Mouse (Mus musculus): ENCODE data around the gene Rsbn1l. TPM values are rescaled to one million over a fixed set of nuclear protein-coding genes. Genes with fewer than 3 reads are reported as not detected.
A peak's percentile ranks its signal among the peaks of the same experiment; 100 is the strongest.

Gene Rsbn1l
- polyA plus RNA-seq, 1 experiment: 36.7 TPM

DNA sequence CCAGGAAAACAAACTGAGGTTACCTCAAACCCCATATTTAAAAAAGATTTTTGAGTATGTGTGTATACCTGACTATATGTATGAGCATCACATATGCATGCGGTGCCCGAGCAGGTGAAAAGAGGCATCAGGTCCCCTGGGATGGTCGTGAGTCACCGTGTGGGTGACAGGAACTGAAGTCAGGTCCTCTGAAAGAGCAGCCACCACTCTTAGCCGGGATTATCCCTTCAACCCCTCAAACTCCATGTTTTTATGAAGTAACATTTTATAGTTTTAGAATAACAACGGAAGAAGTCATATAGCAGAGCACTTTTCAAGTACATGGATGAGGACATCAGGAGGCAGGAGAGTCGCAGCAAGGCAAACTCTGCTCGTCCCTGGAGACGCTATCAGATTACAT lies 12.3 kb upstream of the Rsbn1l start:
- Histone ChIP-seq H3K4me3 (ENCODE audit: low read depth, low read length) (peak overlapping the region; percentile 17), H3K9me3 (replicated peaks; ENCODE audit: control insufficient read depth, insufficient read depth, low read length, poor library complexity, severe bottlenecking) (no peaks in the 10 kb centered on the region), H3K27me3 (ENCODE audit: control insufficient read depth, insufficient read depth, low read length, poor library complexity, severe bottlenecking) (no peaks in the 10 kb centered on the region), H3K27ac (ENCODE audit: insufficient read depth, low read length) (peak overlapping the region; percentile 59), H3K36me3 (ENCODE audit: control insufficient read depth, insufficient read depth, low read length, poor library complexity, severe bottlenecking) (no peaks in the 10 kb centered on the region), H3K4me1 (ENCODE audit: control insufficient read depth, insufficient read depth, low read length) (peaks cover 4% of the 10 kb centered on the region), H3K9ac (ENCODE audit: low read depth, poor library complexity, severe bottlenecking) (no peak overlapping the region)
- TF ChIP-seq EP300 (IDR thresholded peaks at IDR 0.05; ENCODE audit: insufficient read depth, low read depth, low read length) (no peak), POLR2A (IDR thresholded peaks at IDR 0.05; ENCODE audit: insufficient read depth, low read length) (no peak), CTCF (IDR thresholded peaks at IDR 0.05; ENCODE audit: low read depth, low read length) (no peak)

DNA sequence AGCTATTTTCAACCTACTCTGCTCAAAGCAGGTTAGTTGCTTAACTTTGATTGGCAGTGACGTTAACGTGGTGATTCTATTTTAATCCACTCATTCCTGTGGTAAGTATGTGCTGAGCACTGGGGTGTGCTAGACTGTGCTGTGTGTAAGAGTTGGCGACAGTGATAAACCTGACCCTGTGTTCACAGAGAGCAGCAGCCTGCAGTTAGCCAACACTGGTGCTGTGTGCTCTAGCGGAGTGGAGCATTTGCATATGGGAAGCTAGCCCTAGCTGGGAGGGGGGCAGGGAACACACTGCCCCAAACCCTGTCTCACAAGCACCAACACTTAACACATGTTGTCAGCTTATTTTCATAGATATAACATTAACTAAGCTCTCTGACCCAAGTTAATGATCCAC lies 11.7 kb upstream of the Rsbn1l start:
- Histone ChIP-seq H3K36me3 (ENCODE audit: control insufficient read depth, insufficient read depth, low read length, poor library complexity, severe bottlenecking) (no peaks in the 10 kb centered on the region; the same call in 1 of the 2 replicates), H3K27ac (ENCODE audit: insufficient read depth, low read length) (no peak overlapping the region)
- TF ChIP-seq EP300 (IDR thresholded peaks at IDR 0.05; ENCODE audit: insufficient read depth, low read depth, low read length) (no peak), POLR2A (IDR thresholded peaks at IDR 0.05; ENCODE audit: insufficient read depth, low read length) (no peak), CTCF (IDR thresholded peaks at IDR 0.05; ENCODE audit: low read depth, low read length) (no peak)

DNA sequence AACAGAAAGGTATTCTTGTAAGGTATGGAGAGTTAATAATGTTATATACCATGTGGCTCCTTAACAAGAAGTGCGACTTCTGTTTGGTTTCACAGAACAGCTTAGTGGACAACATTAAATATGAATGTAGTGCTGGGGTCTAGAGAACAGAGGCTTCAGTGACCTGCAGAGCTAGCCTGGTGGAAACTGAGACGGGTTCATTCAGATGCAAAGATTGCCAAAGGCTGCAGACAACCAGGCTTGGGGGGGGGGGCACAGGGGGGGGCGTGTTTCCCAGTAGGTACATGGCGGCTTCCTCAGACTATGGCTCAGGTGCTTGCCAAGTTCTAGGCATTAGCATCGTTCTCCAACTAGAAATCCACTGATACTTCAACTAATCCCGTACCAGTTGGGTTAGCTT lies 8.2 kb upstream of the Rsbn1l start:
- H3K4me3 ChIP-seq (ENCODE audit: low read depth, low read length): no peak overlapping the region
- H3K36me3 ChIP-seq (ENCODE audit: control insufficient read depth, insufficient read depth, low read length, poor library complexity, severe bottlenecking): no peaks in the 10 kb centered on the region; the same call in 1 of the 2 replicates
- TF ChIP-seq EP300 (IDR thresholded peaks at IDR 0.05; ENCODE audit: insufficient read depth, low read depth, low read length) (peak; percentile 67), POLR2A (IDR thresholded peaks at IDR 0.05; ENCODE audit: insufficient read depth, low read length) (no peak)
- H3K4me1 ChIP-seq (ENCODE audit: control insufficient read depth, insufficient read depth, low read length): peaks cover 3% of the 10 kb centered on the region
- H3K9me3 ChIP-seq (replicated peaks; ENCODE audit: control insufficient read depth, insufficient read depth, low read length, poor library complexity, severe bottlenecking): no peaks in the 10 kb centered on the region
- H3K27me3 ChIP-seq (ENCODE audit: control insufficient read depth, insufficient read depth, low read length, poor library complexity, severe bottlenecking): no peaks in the 10 kb centered on the region
- H3K27ac ChIP-seq (ENCODE audit: insufficient read depth, low read length): peak overlapping the region; percentile 46; the same call in 1 of the 2 replicates
- no peak overlapping the region for H3K9ac ChIP-seq (ENCODE audit: low read depth, poor library complexity, severe bottlenecking)

More for the DNA sequence above, 11.7 kb upstream of the Rsbn1l start:
- Histone ChIP-seq H3K27me3 (ENCODE audit: control insufficient read depth, insufficient read depth, low read length, poor library complexity, severe bottlenecking) (no peaks in the 10 kb centered on the region), H3K9ac (ENCODE audit: low read depth, poor library complexity, severe bottlenecking) (no peak overlapping the region), H3K4me1 (ENCODE audit: control insufficient read depth, insufficient read depth, low read length) (peaks cover 2% of the 10 kb centered on the region), H3K4me3 (ENCODE audit: low read depth, low read length) (no peak overlapping the region), H3K9me3 (replicated peaks; ENCODE audit: control insufficient read depth, insufficient read depth, low read length, poor library complexity, severe bottlenecking) (no peaks in the 10 kb centered on the region)

DNA sequence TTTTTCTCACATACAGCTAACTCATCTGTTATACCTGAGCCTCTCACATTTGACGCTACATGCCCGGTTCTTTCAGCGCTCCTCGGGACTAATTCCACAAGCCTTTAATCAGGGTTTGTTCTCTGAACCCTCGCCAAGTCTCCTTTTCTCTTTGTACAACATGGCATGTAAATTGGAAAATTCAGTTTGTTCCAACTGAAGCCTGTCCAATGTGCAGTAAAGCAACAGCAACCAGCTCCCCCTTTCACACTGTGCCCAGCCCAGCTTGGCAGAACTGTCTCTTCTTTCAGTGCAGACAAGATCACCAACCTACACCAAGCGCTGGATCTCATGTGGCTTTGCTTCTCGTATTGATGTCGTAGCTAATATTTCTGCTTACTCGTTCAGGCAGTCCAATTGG lies 7.1 kb upstream of the Rsbn1l start:
- no peaks in the 10 kb centered on the region for H3K27me3 ChIP-seq (ENCODE audit: control insufficient read depth, insufficient read depth, low read length, poor library complexity, severe bottlenecking)
- no peak overlapping the region for H3K9ac ChIP-seq (ENCODE audit: low read depth, poor library complexity, severe bottlenecking)
- H3K4me3 ChIP-seq (ENCODE audit: low read depth, low read length): no peak overlapping the region
- TF ChIP-seq CTCF (IDR thresholded peaks at IDR 0.05; ENCODE audit: low read depth, low read length) (no peak), EP300 (IDR thresholded peaks at IDR 0.05; ENCODE audit: insufficient read depth, low read depth, low read length) (no peak), POLR2A (IDR thresholded peaks at IDR 0.05; ENCODE audit: insufficient read depth, low read length) (no peak)
- peaks cover 3% of the 10 kb centered on the region for H3K4me1 ChIP-seq (ENCODE audit: control insufficient read depth, insufficient read depth, low read length)
- no peak overlapping the region for H3K27ac ChIP-seq (ENCODE audit: insufficient read depth, low read length)
- H3K36me3 ChIP-seq (ENCODE audit: control insufficient read depth, insufficient read depth, low read length, poor library complexity, severe bottlenecking): no peaks in the 10 kb centered on the region; the same call in 1 of the 2 replicates
- no peaks in the 10 kb centered on the region for H3K9me3 ChIP-seq (replicated peaks; ENCODE audit: control insufficient read depth, insufficient read depth, low read length, poor library complexity, severe bottlenecking)

DNA sequence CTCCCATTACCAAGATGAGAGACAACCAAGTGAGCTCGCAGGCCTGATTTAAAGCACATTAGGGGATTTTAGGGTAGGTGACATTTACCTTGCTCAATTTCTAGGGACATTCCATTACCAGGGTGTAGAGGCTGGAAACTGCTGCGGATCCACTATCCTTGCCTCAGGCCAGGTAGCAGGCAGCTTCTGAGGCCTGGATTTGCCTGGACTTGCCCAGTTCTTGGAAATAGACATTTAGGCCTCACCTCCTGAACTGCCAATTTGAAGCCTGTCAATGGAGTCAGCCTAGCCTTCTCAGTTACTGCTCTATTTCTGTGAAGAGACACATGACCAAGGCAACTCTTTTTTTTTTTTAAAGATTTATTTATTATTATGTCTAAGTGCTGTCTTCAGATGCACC lies 4.7 kb upstream of the Rsbn1l start:
- no peak for TF ChIP-seq CTCF (IDR thresholded peaks at IDR 0.05; ENCODE audit: low read depth, low read length)
- TF ChIP-seq EP300 (IDR thresholded peaks at IDR 0.05; ENCODE audit: insufficient read depth, low read depth, low read length): peak; percentile 84; the same call in 1 of the 2 replicates
- TF ChIP-seq POLR2A (IDR thresholded peaks at IDR 0.05; ENCODE audit: insufficient read depth, low read length): no peak

DNA sequence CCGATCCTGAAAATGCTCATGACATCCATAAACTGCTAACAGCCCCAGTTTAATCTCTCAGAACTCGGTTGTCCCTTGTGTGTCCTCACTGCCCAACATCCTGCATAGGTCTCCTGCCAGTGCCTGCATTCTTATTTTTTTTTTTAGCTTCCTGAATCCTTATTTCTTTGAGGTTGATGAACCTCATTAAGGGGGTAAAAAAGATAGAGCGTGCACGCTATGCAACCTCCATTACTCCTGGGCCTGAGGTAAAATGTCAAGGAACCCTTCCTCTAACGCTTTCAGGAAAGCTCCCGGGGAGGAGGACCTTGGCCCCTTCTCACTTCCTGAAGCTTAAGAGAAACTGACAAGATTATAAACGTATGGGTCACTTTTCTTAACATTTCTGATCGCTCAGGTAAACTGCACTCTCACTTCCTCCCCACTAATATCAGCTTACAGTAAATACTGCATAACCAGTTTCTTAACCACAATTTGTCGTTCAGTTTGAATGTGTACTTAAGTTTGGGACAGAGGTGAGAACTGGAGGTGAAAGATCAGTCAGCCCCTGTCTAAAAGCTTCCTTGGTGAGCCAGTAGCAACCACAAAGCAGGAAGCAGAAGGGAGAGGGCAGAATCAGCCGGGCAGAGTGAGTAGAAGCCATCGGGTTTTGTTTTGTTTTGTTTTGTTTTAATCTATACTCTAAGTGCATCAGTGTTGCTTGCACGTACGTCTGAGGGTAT lies 923 bp downstream of the Rsbn1l start:
- TF ChIP-seq POLR2A (IDR thresholded peaks at IDR 0.05; ENCODE audit: insufficient read depth, low read length) (no peak), CTCF (IDR thresholded peaks at IDR 0.05; ENCODE audit: low read depth, low read length) (no peak), EP300 (IDR thresholded peaks at IDR 0.05; ENCODE audit: insufficient read depth, low read depth, low read length) (no peak)
- H3K27ac ChIP-seq (ENCODE audit: insufficient read depth, low read length): no peak overlapping the region
- H3K9ac ChIP-seq (ENCODE audit: low read depth, poor library complexity, severe bottlenecking): no peak overlapping the region
- no peaks in the 10 kb centered on the region for H3K4me1 ChIP-seq (ENCODE audit: control insufficient read depth, insufficient read depth, low read length)
- no peaks in the 10 kb centered on the region for H3K36me3 ChIP-seq (ENCODE audit: control insufficient read depth, insufficient read depth, low read length, poor library complexity, severe bottlenecking)
- H3K4me3 ChIP-seq (ENCODE audit: low read depth, low read length): no peak overlapping the region
- H3K9me3 ChIP-seq (replicated peaks; ENCODE audit: control insufficient read depth, insufficient read depth, low read length, poor library complexity, severe bottlenecking): no peaks in the 10 kb centered on the region
- H3K27me3 ChIP-seq (ENCODE audit: control insufficient read depth, insufficient read depth, low read length, poor library complexity, severe bottlenecking): no peaks in the 10 kb centered on the region

More for the DNA sequence above, 4.7 kb upstream of the Rsbn1l start:
- H3K9ac ChIP-seq (ENCODE audit: low read depth, poor library complexity, severe bottlenecking): peak overlapping the region; percentile 54
- H3K9me3 ChIP-seq (replicated peaks; ENCODE audit: control insufficient read depth, insufficient read depth, low read length, poor library complexity, severe bottlenecking): no peaks in the 10 kb centered on the region
- H3K27ac ChIP-seq (ENCODE audit: insufficient read depth, low read length): peak overlapping the region; percentile 80
- no peaks in the 10 kb centered on the region; the same call in 1 of the 2 replicates for H3K36me3 ChIP-seq (ENCODE audit: control insufficient read depth, insufficient read depth, low read length, poor library complexity, severe bottlenecking)
- peaks cover 3% of the 10 kb centered on the region for H3K4me1 ChIP-seq (ENCODE audit: control insufficient read depth, insufficient read depth, low read length)
- no peak overlapping the region for H3K4me3 ChIP-seq (ENCODE audit: low read depth, low read length)
- no peaks in the 10 kb centered on the region for H3K27me3 ChIP-seq (ENCODE audit: control insufficient read depth, insufficient read depth, low read length, poor library complexity, severe bottlenecking)

Data from ES-Bruce4 (cell line).